Mouse (Mus musculus): ENCODE results near the gene Dhcr24.
A peak's percentile ranks its signal among the peaks of the same experiment; 100 is the strongest.

Dhcr24 gene

DNA sequence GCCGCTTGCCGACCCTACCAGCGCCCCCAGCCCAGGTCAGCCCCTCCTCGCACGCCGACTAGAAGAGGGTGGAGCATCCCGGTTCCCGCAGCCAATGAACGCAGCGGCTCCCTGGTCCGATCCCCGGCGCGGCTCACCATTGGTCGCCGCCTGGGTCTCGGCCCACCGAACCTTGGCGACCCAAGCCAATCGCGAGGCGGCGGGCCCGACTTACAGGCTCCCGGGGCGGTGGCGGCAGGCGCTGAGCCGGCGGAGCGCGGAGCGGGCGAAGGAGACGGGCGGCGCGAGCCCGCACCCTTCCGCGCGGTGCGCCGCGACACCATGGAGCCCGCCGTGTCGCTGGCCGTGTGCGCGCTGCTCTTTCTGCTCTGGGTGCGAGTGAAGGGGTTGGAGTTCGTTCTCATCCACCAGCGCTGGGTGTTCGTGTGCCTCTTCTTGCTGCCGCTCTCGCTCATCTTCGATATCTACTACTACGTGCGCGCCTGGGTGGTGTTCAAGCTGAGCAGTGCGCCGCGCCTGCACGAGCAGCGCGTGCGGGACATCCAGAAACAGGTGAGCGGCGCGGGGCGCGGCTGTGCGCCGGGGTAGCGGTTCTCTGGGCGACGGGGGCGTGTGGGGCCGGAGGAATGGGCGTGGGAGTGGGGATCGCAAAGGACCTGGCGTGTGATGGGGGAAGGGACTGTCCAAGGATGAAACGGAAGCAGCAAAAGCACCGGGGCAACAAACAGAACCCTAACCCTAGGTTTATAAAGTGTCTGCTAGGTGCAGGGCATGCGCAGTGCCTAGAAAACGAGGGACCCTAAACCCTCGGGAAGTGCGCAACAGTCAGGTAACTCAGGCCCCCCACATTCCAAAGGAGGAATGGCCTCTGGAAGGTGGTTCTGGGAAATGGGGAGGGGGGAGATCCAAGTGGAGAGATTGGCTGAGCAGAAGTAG lies at the start of gene Dhcr24:
Gene Dhcr24 (plus strand): TSS at position 193 of the 936 bp plus-strand sequence.
- DNase-seq (ENCODE audit: low spot score) = peak; percentile 79

DNA sequence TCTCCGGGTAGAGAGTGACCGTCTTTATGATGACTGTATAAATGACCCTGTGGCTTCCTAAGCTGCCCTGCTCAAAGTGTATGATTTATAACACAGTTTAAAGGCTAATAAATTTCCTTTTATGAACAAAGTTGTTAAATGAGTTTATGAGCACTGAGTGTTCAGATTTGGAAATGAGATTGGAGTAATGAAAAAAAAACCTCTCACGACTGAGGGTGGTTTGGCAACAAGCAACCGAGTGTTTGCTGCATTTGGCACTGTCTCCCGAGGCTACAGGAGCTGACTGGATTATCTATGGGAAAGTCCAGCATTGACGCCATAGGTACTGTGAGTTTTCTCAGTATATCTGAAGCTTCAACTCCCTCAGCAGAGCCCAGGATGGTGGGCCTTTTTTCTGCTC lies 46.2 kb upstream of the Dhcr24 start:
- no peak for DNase-seq (ENCODE audit: low spot score)

- DNase-seq (ENCODE audit: low spot score) = no peak
Observed at GRCm38 (mm10) chr4:106522547-106522946, 38.3 kb upstream of the Dhcr24 start.

DNA sequence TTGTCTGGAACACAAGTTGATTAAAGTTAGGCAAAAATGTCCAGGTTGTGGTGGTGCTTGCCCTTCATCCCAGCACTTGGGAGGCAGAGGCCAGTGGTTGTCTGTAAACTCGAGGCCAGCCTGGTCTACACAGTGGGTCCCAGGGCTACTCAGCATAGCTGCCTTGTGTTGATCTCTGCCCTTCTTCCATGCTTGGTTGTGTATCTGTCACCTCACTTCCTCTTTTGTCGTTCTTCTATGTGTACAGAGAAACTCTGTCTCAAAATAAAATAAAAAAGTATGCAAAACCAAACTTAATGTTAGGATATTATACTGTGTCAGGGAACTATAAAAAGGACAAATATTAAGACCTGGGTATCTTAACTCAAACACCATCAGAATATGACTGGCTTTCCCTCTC lies 36.7 kb upstream of the Dhcr24 start:
- no peak for DNase-seq (ENCODE audit: low spot score)

DNA sequence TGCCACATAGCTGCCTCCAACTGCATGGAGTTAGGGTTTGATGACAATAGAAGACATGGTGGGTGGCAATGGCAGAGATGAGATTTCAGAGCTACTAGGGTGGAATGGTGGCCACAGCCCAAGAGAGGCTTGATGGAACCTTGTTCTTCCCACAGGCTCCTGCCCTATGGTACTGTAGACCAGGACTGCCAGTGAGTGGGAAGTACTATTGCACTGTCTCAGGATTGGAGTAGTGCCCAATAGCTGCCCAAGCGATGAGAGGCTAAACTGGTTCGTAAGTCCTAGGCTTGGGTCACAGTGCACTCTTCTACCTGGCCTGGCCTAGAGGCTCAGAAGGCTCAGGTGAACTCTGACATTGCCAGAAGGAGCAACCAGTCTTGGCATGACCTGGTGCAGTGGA lies 35.8 kb upstream of the Dhcr24 start:
- DNase-seq (ENCODE audit: low spot score) = no peak

DNA sequence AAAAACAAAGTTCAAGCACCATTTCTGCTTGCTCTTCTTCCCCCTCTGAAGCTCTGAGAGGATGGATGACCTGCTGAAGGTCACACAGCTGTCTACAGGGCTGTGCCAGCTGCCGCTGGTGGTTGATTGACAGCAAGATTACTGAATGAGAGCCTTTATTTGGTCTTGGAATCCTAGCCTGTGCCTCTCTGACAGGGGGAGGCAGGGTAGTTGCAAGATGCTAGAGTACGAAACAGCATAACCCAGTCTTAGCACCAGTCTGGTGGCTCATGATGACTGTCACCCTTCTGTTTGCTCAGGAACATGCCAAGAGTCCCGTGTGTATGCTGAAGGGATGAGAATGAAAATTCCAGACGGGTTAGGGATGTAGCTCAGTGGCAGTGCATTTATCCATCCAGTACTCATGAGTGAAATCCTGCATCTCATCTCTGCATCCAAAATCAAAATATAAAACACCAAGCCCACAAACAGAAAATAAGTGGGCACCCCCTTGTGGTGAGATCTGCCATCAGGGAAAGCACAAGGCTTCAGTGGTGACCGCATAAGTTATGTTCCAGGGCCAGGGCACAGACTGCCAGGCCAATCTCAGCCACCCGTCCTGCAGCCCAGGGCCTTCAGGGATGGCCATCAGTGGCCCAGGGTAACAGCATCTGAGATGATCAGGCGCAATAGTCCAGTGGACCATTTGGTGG lies 32.8 kb upstream of the Dhcr24 start:
- DNase-seq (ENCODE audit: low spot score) = no peak

- DNase-seq (ENCODE audit: low spot score) = peak; percentile 53
Observed at GRCm38 (mm10) chr4:106529375-106530112, 31.3 kb upstream of the Dhcr24 start.

- no peak for DNase-seq (ENCODE audit: low spot score)
Observed at GRCm38 (mm10) chr4:106530113-106530482, 30.7 kb upstream of the Dhcr24 start.

GRCm38 (mm10) chr4:106533421-106534080 lies 27.3 kb upstream of the Dhcr24 start:
- DNase-seq (ENCODE audit: low spot score) = no peak

DNA sequence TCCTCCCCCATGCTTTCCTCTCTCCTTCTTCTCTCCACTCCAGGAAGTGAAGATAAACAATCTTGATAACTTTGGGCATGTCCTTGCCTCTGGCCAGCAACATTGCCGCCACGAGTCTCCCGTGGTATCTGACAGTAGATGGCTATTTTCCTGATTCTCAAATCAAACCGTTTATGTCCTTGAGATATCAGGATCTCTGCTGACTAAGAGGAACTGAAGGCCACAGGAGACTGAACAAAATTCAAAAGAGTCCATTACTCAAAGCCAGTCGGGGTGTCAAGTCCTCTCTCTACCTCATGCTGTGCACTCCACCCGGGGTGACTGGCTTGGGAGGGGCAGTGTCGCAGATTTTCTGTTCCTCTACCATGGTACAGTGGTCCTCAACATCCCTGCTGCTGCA lies 26.6 kb upstream of the Dhcr24 start:
- no peak for DNase-seq (ENCODE audit: low spot score)

- DNase-seq (ENCODE audit: low spot score) = no peak
Observed at GRCm38 (mm10) chr4:106539756-106540155, 21.1 kb upstream of the Dhcr24 start.

DNA sequence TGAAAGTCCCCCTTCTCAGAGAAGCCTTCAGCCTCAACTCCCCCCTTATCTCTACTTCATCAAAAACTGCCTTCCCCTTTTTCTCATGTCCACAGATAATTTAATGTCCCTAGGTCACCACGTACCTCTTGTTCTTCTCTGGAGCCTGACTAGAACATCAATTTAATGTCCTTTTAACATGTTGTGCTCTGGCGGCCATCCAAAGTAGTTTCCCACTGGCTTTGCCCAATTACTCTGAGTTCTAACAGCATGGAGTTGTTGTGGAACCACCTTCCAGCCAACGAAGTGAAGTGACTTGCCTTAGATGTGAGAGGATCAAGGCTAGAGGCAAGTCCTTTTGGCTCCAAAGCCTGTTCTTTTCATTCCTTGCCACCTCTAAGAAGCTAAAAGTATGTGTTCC lies 19.3 kb upstream of the Dhcr24 start:
- no peak for DNase-seq (ENCODE audit: low spot score)

DNA sequence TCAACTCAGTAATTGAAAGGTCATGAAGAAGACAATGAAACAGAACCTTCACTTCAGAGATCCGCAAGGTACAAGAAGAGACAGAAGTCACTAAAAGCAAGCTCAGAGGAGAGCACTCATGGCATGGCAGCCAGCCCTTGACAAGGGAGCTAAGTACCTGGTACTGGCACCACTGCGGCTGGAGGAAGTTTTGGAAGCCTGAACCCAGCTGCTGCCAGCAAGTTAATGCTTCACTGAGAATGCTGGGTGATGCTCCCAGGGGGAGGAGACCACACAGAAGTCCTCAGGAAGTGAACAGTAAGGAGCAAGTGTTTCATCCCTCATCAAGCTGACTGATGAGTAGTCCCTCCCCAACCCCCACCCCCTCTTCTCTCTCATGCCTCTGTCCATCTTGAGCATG lies 18.6 kb upstream of the Dhcr24 start:
- DNase-seq (ENCODE audit: low spot score) = no peak

DNA sequence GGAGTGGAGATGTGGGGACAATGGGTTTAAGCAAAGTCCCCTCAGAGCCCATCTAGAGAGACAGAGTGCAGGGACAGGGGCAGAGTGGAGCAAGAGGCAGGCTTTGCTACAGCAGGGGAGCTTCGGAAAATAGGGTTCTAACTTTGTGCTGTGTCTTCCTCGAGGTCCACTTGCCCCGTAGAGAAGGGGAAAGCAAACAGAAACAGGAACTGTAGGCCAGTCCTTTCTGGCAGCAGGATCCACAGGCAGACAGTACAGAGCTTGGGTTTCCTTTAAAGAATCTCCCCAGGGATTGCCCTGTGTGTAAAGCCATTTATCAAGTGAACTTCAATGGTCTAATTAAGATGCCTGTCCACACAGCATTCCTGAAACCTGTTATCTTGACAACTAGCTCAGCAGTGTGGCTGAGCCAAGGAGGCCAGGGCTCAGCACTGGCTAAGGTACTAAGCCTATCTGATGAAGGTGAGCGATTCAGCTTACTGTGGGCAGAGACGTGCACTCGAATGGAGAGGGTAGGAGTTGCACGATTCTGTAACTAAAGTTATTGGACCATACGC lies 14.9 kb upstream of the Dhcr24 start:
- DNase-seq (ENCODE audit: low spot score) = no peak

- DNase-seq (ENCODE audit: low spot score) = no peak
Observed at GRCm38 (mm10) chr4:106546896-106547295, 13.9 kb upstream of the Dhcr24 start.

DNA sequence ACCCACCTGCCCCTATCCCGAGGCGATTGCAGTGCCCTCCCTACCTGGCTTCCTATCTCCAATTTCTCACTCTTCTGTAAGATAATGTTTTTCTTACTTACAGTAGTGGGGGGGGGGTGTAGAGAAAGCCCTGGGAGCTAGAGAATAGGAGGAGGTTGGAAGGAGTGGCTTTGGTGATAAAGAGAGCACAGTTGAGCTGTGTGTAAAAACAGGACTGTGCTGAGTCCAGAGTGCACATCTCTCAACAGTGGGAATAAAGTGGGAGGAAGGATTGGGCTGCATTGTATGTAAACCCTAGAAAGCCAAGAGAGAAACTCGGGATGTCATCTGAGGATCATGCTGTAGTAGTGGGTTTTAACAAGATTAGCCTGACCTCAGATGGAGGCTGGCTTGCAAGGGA lies 12.7 kb upstream of the Dhcr24 start:
- no peak for DNase-seq (ENCODE audit: low spot score)

- no peak for DNase-seq (ENCODE audit: low spot score)
Observed at GRCm38 (mm10) chr4:106550516-106551166, 10.2 kb upstream of the Dhcr24 start.

DNA sequence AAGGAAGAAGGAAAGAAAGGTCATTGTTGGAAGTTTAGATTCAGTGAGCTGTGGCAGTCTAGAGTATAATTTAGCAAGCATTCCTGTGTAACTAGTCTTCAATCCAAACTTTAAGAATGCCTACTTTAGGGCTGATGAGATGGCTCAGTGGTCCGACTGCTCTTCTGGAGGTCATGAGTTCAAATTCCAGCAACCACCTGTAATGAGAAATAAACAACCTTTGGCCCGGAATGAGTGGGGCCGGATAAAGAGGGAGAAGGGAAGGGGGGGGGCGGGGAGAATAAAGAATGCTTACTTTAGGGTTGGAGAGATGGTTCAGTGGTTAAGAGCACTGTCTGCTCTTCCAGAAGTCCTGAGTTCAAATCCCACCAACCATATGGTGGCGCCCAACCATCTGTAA lies 3.6 kb upstream of the Dhcr24 start:
- no peak for DNase-seq (ENCODE audit: low spot score)

- no peak for DNase-seq (ENCODE audit: low spot score)
Observed at GRCm38 (mm10) chr4:106557978-106558377, 2.9 kb upstream of the Dhcr24 start.

DNA sequence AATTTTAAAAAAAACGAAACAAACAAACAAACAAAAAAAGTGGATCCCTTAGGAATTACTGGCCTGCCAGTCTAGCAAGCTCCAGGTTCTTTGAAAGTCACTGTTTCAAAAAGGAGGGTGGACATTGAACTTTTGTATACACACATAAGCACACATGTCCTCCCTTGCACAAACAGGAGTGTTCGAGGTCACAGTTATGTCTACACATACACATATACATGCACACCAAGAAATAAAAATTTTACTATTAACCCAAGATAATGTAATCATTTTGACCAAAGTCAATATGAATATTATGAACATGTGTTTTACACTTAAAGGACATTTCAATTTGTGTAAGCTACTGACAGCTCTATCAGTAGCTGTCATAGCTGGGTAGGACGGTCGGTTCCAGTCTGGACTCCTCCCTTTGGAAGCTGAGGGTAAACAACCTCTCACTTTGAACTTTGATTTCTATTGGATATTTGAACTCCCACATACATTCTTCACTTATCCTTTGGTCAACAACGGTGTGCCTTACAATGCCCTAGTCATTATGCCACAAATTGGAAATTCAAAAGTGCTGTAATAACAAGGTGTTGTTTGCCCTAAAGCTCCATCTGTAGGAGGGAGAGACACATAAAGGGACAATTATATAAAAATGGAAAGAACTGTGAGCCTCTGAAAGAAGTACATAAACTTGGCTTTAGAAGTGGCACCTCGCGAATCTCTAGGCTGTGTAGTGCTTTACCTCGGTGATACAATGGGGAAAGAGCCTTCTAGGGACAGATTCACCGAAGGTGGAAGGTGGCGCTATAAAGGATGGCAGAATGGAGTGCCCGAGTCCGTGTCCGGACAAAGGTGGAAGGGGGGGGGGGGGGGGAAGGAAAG lies 1.3 kb upstream of the Dhcr24 start:
- no peak for DNase-seq (ENCODE audit: low spot score)
